Mouse (Mus musculus): ENCODE measurements around the gene Cadm1.

DNA sequence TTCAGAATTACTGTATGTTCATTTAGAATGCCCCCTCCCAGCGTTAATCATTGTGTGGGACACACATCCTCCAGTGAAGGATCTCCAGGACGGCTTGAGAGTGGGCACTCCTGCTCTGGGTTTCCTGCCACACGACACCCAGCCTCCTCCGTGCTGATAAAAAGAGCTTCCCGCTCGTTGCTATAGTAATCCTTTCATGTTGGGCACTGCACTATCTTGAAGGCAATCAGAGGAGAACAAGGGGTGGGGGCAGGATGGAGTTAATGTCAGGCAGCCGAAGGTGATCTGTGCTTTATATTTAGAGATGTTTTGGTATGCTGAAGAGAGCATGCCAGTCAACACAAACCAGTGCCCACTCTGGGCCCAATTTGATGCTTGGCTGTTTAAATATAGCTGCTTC, 209.3 kb downstream of the Cadm1 start:
- no peak for TF ChIP-seq CTCF (IDR thresholded peaks at IDR 0.05)
- TF ChIP-seq EP300 (IDR thresholded peaks at IDR 0.05), result no peak
